Mouse (Mus musculus) intestine, embryonic 14.5 days (tissue): ENCODE results near the gene Zfp831. TPM values are rescaled to one million over a fixed set of nuclear protein-coding genes. Genes with fewer than 3 reads are reported as not detected.

ENCODE experiments used
- ATAC-seq: fragments of 200-750 bp; cut with Nextera tagmentation; replicated peaks from 2 replicates; pipeline ENCODE4 v1.8.0; 2017; ENCODE audit warnings: low read depth, moderate number of reproducible peaks, moderate TSS enrichment, moderate library complexity; ENCODE audit not compliant: low FRiP score, low TSS enrichment
- DNase-seq: peaks from one replicate; pipeline ENCODE4 v3.0.0-alpha.2; 2018; ENCODE audit warnings: low spot score
- H3K27ac ChIP-seq: fragments of 300-500 bp; sonication (generic); 2 replicates; pipeline ENCODE4 v1.5.1; 2014; ENCODE audit warnings: low read depth, mild to moderate bottlenecking, control low read depth
- H3K27me3 ChIP-seq: fragments of 300-500 bp; sonication (generic); replicated peaks from 2 replicates; pipeline ENCODE4 v1.6.1; 2014; ENCODE audit warnings: low read length, control low read depth; ENCODE audit not compliant: control insufficient read depth, insufficient read depth
- H3K36me3 ChIP-seq: fragments of 300-500 bp; sonication (generic); 2 replicates; pipeline ENCODE4 v1.6.1; 2014; ENCODE audit warnings: low read length, control low read depth; ENCODE audit not compliant: control insufficient read depth, insufficient read depth
- H3K4me1 ChIP-seq: fragments of 300-500 bp; sonication (generic); replicated peaks from 2 replicates; pipeline ENCODE4 v1.6.1; 2014; ENCODE audit warnings: low read length, control low read depth, mixed read lengths; ENCODE audit not compliant: control insufficient read depth, insufficient read depth
- H3K4me2 ChIP-seq: fragments of 300-500 bp; sonication (generic); 2 replicates; pipeline ENCODE4 v1.6.1; 2014; ENCODE audit warnings: low read length
- H3K4me3 ChIP-seq: fragments of 300-500 bp; sonication (generic); 2 replicates; pipeline ENCODE4 v1.5.1; 2014; ENCODE audit warnings: low read depth, low read length, control low read depth, mixed read lengths
- H3K9ac ChIP-seq: fragments of 300-500 bp; sonication (generic); 2 replicates; pipeline ENCODE4 v1.6.1; 2014; ENCODE audit warnings: mild to moderate bottlenecking, low read length
- H3K9me3 ChIP-seq: fragments of 300-500 bp; sonication (generic); 2 replicates; pipeline ENCODE4 v1.6.1; 2016; ENCODE audit warnings: low read length, control low read depth; ENCODE audit not compliant: control insufficient read depth
- WGBS: fragments of 180-500 bp; shearing (Covaris S2); extraction: QIAGEN DNeasy Blood & Tissue Kit; methylation state at CpG from one replicate; pipeline ENCODE4 v1.1.7; 2014; 5-methylcytosine and 5-hydroxymethylcytosine counted together
- polyA plus RNA-seq: library from polyadenylated mRNA; unstranded; fragments of >200 nt; fragmentation: Nextera tagmentation; extraction: Ambion mirVana; gene quantifications from 2 replicates; pipeline ENCODE4 v1.2.1, GENCODE M21; 2014

Gene Zfp831
- polyA plus RNA-seq, 1 experiment from 2014 or later: not detected

- DNase-seq (no peak), ATAC-seq (0 out of 2 replicates have a peak, but pooled peaks have one; percentile 47)
- Histone ChIP-seq H3K4me2 (no peak overlapping the region), H3K27me3 (no peaks in the 10 kb centered on the region), H3K4me1 (no peaks in the 10 kb centered on the region), H3K4me3 (no peak overlapping the region), H3K9me3 (no peaks in the 10 kb centered on the region), H3K9ac (no peak overlapping the region), H3K36me3 (no peaks in the 10 kb centered on the region), H3K27ac (no peak overlapping the region)
- WGBS: 55% methylated on average over 5 of the region's 5 CpGs
Measured at GRCm38 (mm10) chr2:174731939-174732338, 88.6 kb downstream of the Zfp831 start.

- DNase-seq (no peak), ATAC-seq (no peak)
- no peak overlapping the region for H3K4me2 ChIP-seq
- H3K27ac ChIP-seq: no peak overlapping the region
- WGBS: 93% methylated on average over 1 of the region's 1 CpGs
- no peaks in the 10 kb centered on the region for H3K36me3 ChIP-seq
- H3K4me3 ChIP-seq: no peak overlapping the region
- H3K27me3 ChIP-seq: no peaks in the 10 kb centered on the region
- no peaks in the 10 kb centered on the region for H3K4me1 ChIP-seq
- no peak overlapping the region for H3K9ac ChIP-seq
- no peaks in the 10 kb centered on the region for H3K9me3 ChIP-seq
Measured at GRCm38 (mm10) chr2:174735270-174735669, 91.9 kb downstream of the Zfp831 start.

- Histone ChIP-seq H3K9me3 (no peaks in the 10 kb centered on the region), H3K27me3 (no peaks in the 10 kb centered on the region), H3K4me3 (no peak overlapping the region), H3K4me2 (no peak overlapping the region), H3K36me3 (no peaks in the 10 kb centered on the region), H3K27ac (no peak overlapping the region), H3K4me1 (peaks cover 7% of the 10 kb centered on the region; the same call in 1 of the 2 replicates), H3K9ac (no peak overlapping the region)
- peak; percentile 87 for ATAC-seq
- no peak for DNase-seq
- WGBS: 63% methylated on average over 1 of the region's 1 CpGs
Measured at GRCm38 (mm10) chr2:174747182-174747581, 103.8 kb downstream of the Zfp831 start.

GRCm38 (mm10) chr2:174748381-174748780, 105.0 kb downstream of the Zfp831 start:
- no peaks in the 10 kb centered on the region for H3K36me3 ChIP-seq
- ATAC-seq: peak; percentile 62
- peaks cover 7% of the 10 kb centered on the region; the same call in 1 of the 2 replicates for H3K4me1 ChIP-seq
- H3K9me3 ChIP-seq: no peaks in the 10 kb centered on the region
- 72% methylated on average over 8 of the region's 8 CpGs for WGBS
- no peak overlapping the region for H3K4me3 ChIP-seq
- H3K27me3 ChIP-seq: no peaks in the 10 kb centered on the region
- no peak overlapping the region for H3K9ac ChIP-seq
- H3K27ac ChIP-seq: no peak overlapping the region
- DNase-seq: no peak
- no peak overlapping the region for H3K4me2 ChIP-seq

GRCm38 (mm10) chr2:174753197-174753596, 109.9 kb downstream of the Zfp831 start:
- Histone ChIP-seq H3K4me2 (no peak overlapping the region), H3K27ac (no peak overlapping the region)
- 100% methylated on average over 1 of the region's 1 CpGs for WGBS

GRCm38 (mm10) chr2:174754231-174754630, 110.9 kb downstream of the Zfp831 start:
- WGBS: 59% methylated on average over 1 of the region's 1 CpGs
- no peak for DNase-seq
- no peak overlapping the region for H3K27ac ChIP-seq

More at GRCm38 (mm10) chr2:174753197-174753596, 109.9 kb downstream of the Zfp831 start:
- ATAC-seq (no peak), DNase-seq (no peak)
- no peaks in the 10 kb centered on the region for H3K9me3 ChIP-seq
- no peak overlapping the region for H3K4me3 ChIP-seq
- peaks cover under 1% of the 10 kb centered on the region; the same call in 1 of the 2 replicates for H3K4me1 ChIP-seq
- no peaks in the 10 kb centered on the region for H3K27me3 ChIP-seq
- H3K36me3 ChIP-seq: no peaks in the 10 kb centered on the region
- H3K9ac ChIP-seq: no peak overlapping the region

GRCm38 (mm10) chr2:174759189-174759588, 115.9 kb downstream of the Zfp831 start:
- H3K4me2 ChIP-seq: no peak overlapping the region
- DNase-seq (no peak), ATAC-seq (no peak)
- no peaks in the 10 kb centered on the region for H3K27me3 ChIP-seq
- H3K36me3 ChIP-seq: no peaks in the 10 kb centered on the region
- peaks cover 16% of the 10 kb centered on the region for H3K4me1 ChIP-seq
- WGBS: 72% methylated on average over 4 of the region's 4 CpGs
- H3K27ac ChIP-seq: no peak overlapping the region
- no peaks in the 10 kb centered on the region for H3K9me3 ChIP-seq
- H3K9ac ChIP-seq: no peak overlapping the region
- no peak overlapping the region for H3K4me3 ChIP-seq

More at GRCm38 (mm10) chr2:174754231-174754630, 110.9 kb downstream of the Zfp831 start:
- Histone ChIP-seq H3K9ac (no peak overlapping the region), H3K4me1 (no peaks in the 10 kb centered on the region), H3K4me2 (no peak overlapping the region), H3K36me3 (no peaks in the 10 kb centered on the region), H3K4me3 (no peak overlapping the region), H3K9me3 (no peaks in the 10 kb centered on the region), H3K27me3 (no peaks in the 10 kb centered on the region)
- no peak for ATAC-seq

Other genes starting within 250 kb of the Zfp831 start
- 108 and 121 TPM in 2 replicates for gene Nelfcd, start 227.7 kb upstream of the Zfp831 start, polyA plus RNA-seq
- gene Ctsz, start 204.5 kb upstream of the Zfp831 start, polyA plus RNA-seq: 191 and 207 TPM in 2 replicates
- gene Tubb1, start 192.8 kb upstream of the Zfp831 start, polyA plus RNA-seq: 1.9 and 2.6 TPM in 2 replicates
- gene Atp5e, start 179.4 kb upstream of the Zfp831 start, polyA plus RNA-seq: 891 and 949 TPM in 2 replicates
- gene Prelid3b, start 170.5 kb upstream of the Zfp831 start, polyA plus RNA-seq: 114 and 120 TPM in 2 replicates
- 25.4 and 33.0 TPM in 2 replicates for gene Edn3, start 117.1 kb downstream of the Zfp831 start, polyA plus RNA-seq